Mouse (Mus musculus): ENCODE data around the gene Dhx34. TPM values are rescaled to one million over a fixed set of nuclear protein-coding genes. Genes with fewer than 3 reads are reported as not detected.

Dhx34 gene
- total RNA-seq, 1 experiment = 8.6 TPM

GRCm38 (mm10) chr7:16201136-16201535 is 20.7 kb downstream of the Dhx34 start:
- in situ Hi-C loops (cut with MboI; ENCODE audit: low sequenced_read_pairs in 2 of 2, unreplicated experiment in 2 of 2) = loop anchor here in 1 of 2 experiments (10.0 kb wide), 1 partner anchor 56 kb away; no protein-coding TSS in a partner anchor
- Histone ChIP-seq H3K4me1 (ENCODE audit: control insufficient read depth in 2 of 2, insufficient read depth in 2 of 2, low read length in 2 of 2, poor library complexity in 1 of 2) (peaks cover 0 to 14% of the 10 kb centered on the region in 2 experiments; a peak in 1 of 4 replicates), H3K9me3 (ENCODE audit: control insufficient read depth, insufficient read depth, low read depth, low read length) (no peaks in the 10 kb centered on the region), H3K9ac (ENCODE audit: insufficient read depth, low read depth, low read length, poor library complexity, severe bottlenecking) (no peak overlapping the region), H3K4me3 (ENCODE audit: insufficient read depth in 1 of 2, low read depth in 1 of 2, low read length in 2 of 2, poor library complexity in 1 of 2, severe bottlenecking in 1 of 2) (no peak overlapping the region), H3K27ac (ENCODE audit: insufficient read depth, low read depth, low read length, poor library complexity, severe bottlenecking) (no peak overlapping the region), H3K36me3 (ENCODE audit: control insufficient read depth, insufficient read depth, low read length, poor library complexity, severe bottlenecking) (peaks cover 4% of the 10 kb centered on the region; the same call in 1 of the 2 replicates)
- TF ChIP-seq ZNF384 (IDR thresholded peaks at IDR 0.05; ENCODE audit: low read depth, low read length) = no peak
- no peak for DNase-seq (ENCODE audit: low read depth, low spot score)

- Histone ChIP-seq H3K9me3 (ENCODE audit: control insufficient read depth, insufficient read depth, low read depth, low read length) (no peaks in the 10 kb centered on the region), H3K4me1 (ENCODE audit: control insufficient read depth in 2 of 2, insufficient read depth in 2 of 2, low read length in 2 of 2, poor library complexity in 1 of 2) (peaks cover 0 to 8% of the 10 kb centered on the region in 2 experiments; a peak in 1 of 4 replicates), H3K4me3 (ENCODE audit: insufficient read depth in 1 of 2, low read depth in 1 of 2, low read length in 2 of 2, poor library complexity in 1 of 2, severe bottlenecking in 1 of 2) (no peak overlapping the region), H3K36me3 (ENCODE audit: control insufficient read depth, insufficient read depth, low read length, poor library complexity, severe bottlenecking) (peaks cover 4% of the 10 kb centered on the region; the same call in 1 of the 2 replicates), H3K9ac (ENCODE audit: insufficient read depth, low read depth, low read length, poor library complexity, severe bottlenecking) (no peak overlapping the region), H3K27ac (ENCODE audit: insufficient read depth, low read depth, low read length, poor library complexity, severe bottlenecking) (no peak overlapping the region)
- DNase-seq (ENCODE audit: low read depth, low spot score) = no peak
- in situ Hi-C loops (cut with MboI; ENCODE audit: low sequenced_read_pairs in 2 of 2, unreplicated experiment in 2 of 2) = no loop called here
- TF ChIP-seq HCFC1 (IDR thresholded peaks at IDR 0.05; ENCODE audit: borderline replicate concordance, insufficient read depth, low read length) (no peak), CHD2 (IDR thresholded peaks at IDR 0.05; ENCODE audit: low read depth, low read length) (no peak), MAFK (IDR thresholded peaks at IDR 0.05; ENCODE audit: insufficient read depth, low read depth, low read length) (no peak), ZNF384 (IDR thresholded peaks at IDR 0.05; ENCODE audit: low read depth, low read length) (no peak), ZC3H11A (IDR thresholded peaks at IDR 0.05; ENCODE audit: borderline replicate concordance, low read depth, low read length) (no peak)
These were observed 23.3 kb downstream of the Dhx34 start for GRCm38 (mm10) chr7:16198540-16198939.

- H3K27ac ChIP-seq (ENCODE audit: insufficient read depth, low read depth, low read length, poor library complexity, severe bottlenecking) = no peak overlapping the region
- no peaks in the 10 kb centered on the region for H3K9me3 ChIP-seq (ENCODE audit: control insufficient read depth, insufficient read depth, low read depth, low read length)
- H3K4me3 ChIP-seq (ENCODE audit: insufficient read depth in 1 of 2, low read depth in 1 of 2, low read length in 2 of 2, poor library complexity in 1 of 2, severe bottlenecking in 1 of 2) = no peak overlapping the region
- H3K36me3 ChIP-seq (ENCODE audit: control insufficient read depth, insufficient read depth, low read length, poor library complexity, severe bottlenecking) = peaks cover 4% of the 10 kb centered on the region; the same call in 1 of the 2 replicates
- no peak for TF ChIP-seq CHD2 (IDR thresholded peaks at IDR 0.05; ENCODE audit: low read depth, low read length)
- no peak for TF ChIP-seq ZNF384 (IDR thresholded peaks at IDR 0.05; ENCODE audit: low read depth, low read length)
- TF ChIP-seq ZC3H11A (IDR thresholded peaks at IDR 0.05; ENCODE audit: borderline replicate concordance, low read depth, low read length) = no peak
- no peak for TF ChIP-seq MAFK (IDR thresholded peaks at IDR 0.05; ENCODE audit: insufficient read depth, low read depth, low read length)
- TF ChIP-seq HCFC1 (IDR thresholded peaks at IDR 0.05; ENCODE audit: borderline replicate concordance, insufficient read depth, low read length) = no peak
- H3K9ac ChIP-seq (ENCODE audit: insufficient read depth, low read depth, low read length, poor library complexity, severe bottlenecking) = no peak overlapping the region
- in situ Hi-C loops (cut with MboI; ENCODE audit: low sequenced_read_pairs in 2 of 2, unreplicated experiment in 2 of 2) = no loop called here
- peaks cover 0 to 10% of the 10 kb centered on the region in 2 experiments; a peak in 2 of 4 replicates for H3K4me1 ChIP-seq (ENCODE audit: control insufficient read depth in 2 of 2, insufficient read depth in 2 of 2, low read length in 2 of 2, poor library complexity in 1 of 2)
- DNase-seq (ENCODE audit: low read depth, low spot score) = no peak
These were observed 24.7 kb downstream of the Dhx34 start for GRCm38 (mm10) chr7:16197166-16197565.

GRCm38 (mm10) chr7:16196616-16197015 is 25.2 kb downstream of the Dhx34 start:
- DNase-seq (ENCODE audit: low read depth, low spot score) = no peak
- H3K36me3 ChIP-seq (ENCODE audit: control insufficient read depth, insufficient read depth, low read length, poor library complexity, severe bottlenecking) = peaks cover 4% of the 10 kb centered on the region; the same call in 1 of the 2 replicates
- in situ Hi-C loops (cut with MboI; ENCODE audit: low sequenced_read_pairs in 2 of 2, unreplicated experiment in 2 of 2) = no loop called here
- no peaks in the 10 kb centered on the region for H3K9me3 ChIP-seq (ENCODE audit: control insufficient read depth, insufficient read depth, low read depth, low read length)
- TF ChIP-seq ZNF384 (IDR thresholded peaks at IDR 0.05; ENCODE audit: low read depth, low read length) = no peak
- TF ChIP-seq MAFK (IDR thresholded peaks at IDR 0.05; ENCODE audit: insufficient read depth, low read depth, low read length) = no peak
- no peak for TF ChIP-seq ZC3H11A (IDR thresholded peaks at IDR 0.05; ENCODE audit: borderline replicate concordance, low read depth, low read length)
- TF ChIP-seq HCFC1 (IDR thresholded peaks at IDR 0.05; ENCODE audit: borderline replicate concordance, insufficient read depth, low read length) = no peak
- no peak for TF ChIP-seq CHD2 (IDR thresholded peaks at IDR 0.05; ENCODE audit: low read depth, low read length)
- no peak overlapping the region for H3K4me3 ChIP-seq (ENCODE audit: insufficient read depth in 1 of 2, low read depth in 1 of 2, low read length in 2 of 2, poor library complexity in 1 of 2, severe bottlenecking in 1 of 2)
- H3K4me1 ChIP-seq (ENCODE audit: control insufficient read depth in 2 of 2, insufficient read depth in 2 of 2, low read length in 2 of 2, poor library complexity in 1 of 2) = peaks cover 0 to 11% of the 10 kb centered on the region in 2 experiments; a peak in 2 of 4 replicates
- no peak overlapping the region for H3K27ac ChIP-seq (ENCODE audit: insufficient read depth, low read depth, low read length, poor library complexity, severe bottlenecking)
- H3K9ac ChIP-seq (ENCODE audit: insufficient read depth, low read depth, low read length, poor library complexity, severe bottlenecking) = no peak overlapping the region

- in situ Hi-C loops (cut with MboI; ENCODE audit: low sequenced_read_pairs in 2 of 2, unreplicated experiment in 2 of 2) = no loop called here
- Histone ChIP-seq H3K4me3 (ENCODE audit: insufficient read depth in 1 of 2, low read depth in 1 of 2, low read length in 2 of 2, poor library complexity in 1 of 2, severe bottlenecking in 1 of 2) (no peak overlapping the region), H3K9ac (ENCODE audit: insufficient read depth, low read depth, low read length, poor library complexity, severe bottlenecking) (no peak overlapping the region), H3K4me1 (ENCODE audit: control insufficient read depth in 2 of 2, insufficient read depth in 2 of 2, low read length in 2 of 2, poor library complexity in 1 of 2) (peaks cover 0 to 8% of the 10 kb centered on the region in 2 experiments; a peak in 2 of 4 replicates), H3K9me3 (ENCODE audit: control insufficient read depth, insufficient read depth, low read depth, low read length) (no peaks in the 10 kb centered on the region), H3K36me3 (ENCODE audit: control insufficient read depth, insufficient read depth, low read length, poor library complexity, severe bottlenecking) (peaks cover 4% of the 10 kb centered on the region; the same call in 1 of the 2 replicates), H3K27ac (ENCODE audit: insufficient read depth, low read depth, low read length, poor library complexity, severe bottlenecking) (no peak overlapping the region)
- TF ChIP-seq ZC3H11A (IDR thresholded peaks at IDR 0.05; ENCODE audit: borderline replicate concordance, low read depth, low read length) (no peak), ZNF384 (IDR thresholded peaks at IDR 0.05; ENCODE audit: low read depth, low read length) (no peak), HCFC1 (IDR thresholded peaks at IDR 0.05; ENCODE audit: borderline replicate concordance, insufficient read depth, low read length) (no peak), MAFK (IDR thresholded peaks at IDR 0.05; ENCODE audit: insufficient read depth, low read depth, low read length) (no peak), CHD2 (IDR thresholded peaks at IDR 0.05; ENCODE audit: low read depth, low read length) (no peak)
- no peak for DNase-seq (ENCODE audit: low read depth, low spot score)
These were observed 28.1 kb downstream of the Dhx34 start for GRCm38 (mm10) chr7:16193702-16194101.
